Mouse (Mus musculus) granulocyte monocyte progenitor cell, adult 5-6 weeks (primary cell): Measurements from ENCODE around the gene Zic5. TPM values are rescaled to one million over a fixed set of nuclear protein-coding genes. Genes with fewer than 3 reads are reported as not detected.

ENCODE experiments used
- ATAC-seq: replicated peaks from 2 replicates; pipeline ENCODE4 v1.8.0; 2016; ENCODE audit warnings: mild to moderate bottlenecking, moderate TSS enrichment, inconsistent platforms; ENCODE audit not compliant: poor library complexity, severe bottlenecking
- total RNA-seq, 2 experiments: library from RNA; stranded (forward) in 1 of 2; stranded (reverse) in 1 of 2; fragments of 200-712, 200-1000 nt in 1 of 2; fragments of >200 nt in 1 of 2; fragmentation: Nextera tagmentation in 1 of 2; gene quantifications; 2 replicates each; pipeline ENCODE4 v1.2.3; 2014 to 2017

Zic5 gene
- not detected in 2 replicates for total RNA-seq (2014; fragmentation: Nextera tagmentation)
- total RNA-seq (2017), result not detected in 2 replicates

DNA sequence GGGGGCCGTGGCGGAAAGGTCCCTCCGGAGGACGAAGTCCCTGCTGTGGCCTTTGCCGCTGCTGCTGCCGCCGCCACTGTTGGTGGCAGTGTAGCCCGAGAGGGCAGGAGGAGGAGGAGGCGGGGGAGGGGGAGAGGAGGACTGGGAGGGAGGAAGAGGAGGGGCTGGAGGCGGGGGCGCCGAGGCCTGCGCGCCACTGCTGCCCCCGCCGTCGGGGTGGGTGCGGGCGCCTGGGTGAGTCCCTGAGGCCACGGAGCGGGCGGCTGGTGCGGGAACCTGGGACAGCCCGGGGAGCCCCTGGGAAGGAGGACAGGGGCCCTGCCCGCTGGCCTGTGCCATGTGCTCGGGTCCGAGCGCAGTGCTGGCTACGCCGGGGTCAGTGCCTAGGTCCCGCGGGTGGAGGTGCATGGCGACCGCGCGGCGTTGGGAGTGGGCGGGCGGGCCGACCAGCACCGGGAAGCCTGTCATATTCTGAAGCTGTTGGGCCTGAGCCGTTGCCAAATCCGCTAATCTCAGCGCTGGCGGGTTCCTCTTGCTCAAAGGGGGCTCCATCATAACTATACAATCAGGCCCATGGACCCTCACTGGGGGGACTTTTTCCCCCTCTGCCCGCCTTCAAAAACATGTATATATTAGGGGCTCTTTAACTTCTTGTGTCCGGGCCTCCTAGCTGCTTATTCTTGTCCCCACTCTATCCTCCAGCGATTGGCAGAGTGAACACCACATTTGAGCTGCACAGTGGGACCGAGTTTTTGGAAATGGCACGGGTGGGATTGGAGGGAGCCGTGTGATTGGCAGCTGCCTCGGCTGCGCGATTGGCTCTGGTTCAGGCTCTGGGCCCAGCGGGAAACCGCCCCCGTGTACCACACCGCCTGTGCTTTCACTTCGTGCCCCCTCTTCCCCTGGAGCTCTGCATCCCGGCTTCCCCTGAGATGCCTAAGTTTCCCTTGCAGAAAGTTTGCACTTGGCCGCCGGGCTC is at the start of gene Zic5:
Gene Zic5, minus strand, starts transcription at position 915 of the 979 bp plus-strand sequence.
- peak; percentile 23; the same call in 1 of the 2 replicates for ATAC-seq

- no peak for ATAC-seq
Observed at GRCm38 (mm10) chr14:122513511-122514036, 48.1 kb upstream of the Zic5 start.

DNA sequence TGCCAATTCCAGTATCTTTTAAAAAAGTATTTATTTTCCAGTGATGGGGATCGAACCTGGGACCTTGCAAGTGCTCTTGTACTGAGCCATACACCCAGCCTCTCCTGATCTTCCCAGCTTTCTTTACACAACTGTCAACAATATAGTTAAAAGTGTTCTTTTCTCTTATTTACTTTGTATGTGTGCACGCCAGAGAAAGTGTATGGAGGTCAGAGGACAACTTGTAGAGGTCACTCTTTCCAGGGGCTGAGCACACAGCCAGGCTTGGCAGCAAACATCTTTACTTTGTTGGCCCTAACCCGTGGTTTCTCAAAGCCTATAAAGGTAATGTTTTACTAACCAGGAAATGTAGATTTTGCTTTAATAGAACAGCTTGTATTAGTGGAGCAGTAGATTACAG is 46.0 kb upstream of the Zic5 start:
- no peak for ATAC-seq

DNA sequence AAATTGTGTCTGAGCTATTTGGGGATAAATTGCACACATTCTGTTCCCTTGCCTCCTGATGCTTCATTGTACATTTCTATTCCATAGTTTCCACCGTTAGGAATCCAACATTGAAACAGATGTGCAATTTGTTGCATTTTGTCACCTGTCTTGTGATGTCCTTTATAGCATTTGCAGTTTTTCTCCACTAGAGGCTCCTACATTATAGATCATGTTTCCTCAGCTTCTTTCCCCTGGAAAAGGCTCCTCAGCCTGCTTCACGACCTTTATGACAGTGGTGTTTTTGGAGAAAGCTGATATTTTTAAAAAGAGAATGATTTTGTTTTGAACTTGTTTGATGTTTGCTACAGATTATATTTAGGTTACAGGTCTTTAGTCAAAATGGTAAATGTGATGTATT is 43.6 kb upstream of the Zic5 start:
- ATAC-seq, result no peak; the same call in 1 of the 2 replicates

GRCm38 (mm10) chr14:122492015-122492414 is 26.5 kb upstream of the Zic5 start:
- ATAC-seq, result no peak

DNA sequence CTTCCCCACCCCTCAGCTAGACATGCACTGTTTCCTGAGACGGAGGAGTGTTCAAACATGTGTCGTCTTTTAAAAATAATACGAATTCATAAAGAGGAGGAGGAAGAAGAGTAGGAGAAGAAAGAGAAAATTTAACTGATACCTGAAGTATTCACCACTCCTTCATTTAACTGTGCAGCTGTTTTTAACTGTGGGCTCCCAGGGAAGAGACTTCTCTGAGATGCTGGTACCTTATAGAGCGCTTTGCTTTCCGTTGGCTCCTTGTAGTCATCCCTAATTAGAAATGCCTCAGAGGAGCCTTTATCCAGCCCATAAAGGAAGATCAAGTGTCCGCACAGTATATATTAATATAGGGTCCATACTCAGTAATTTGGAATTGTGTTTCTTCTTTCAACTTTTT is 26.0 kb upstream of the Zic5 start:
- no peak for ATAC-seq

DNA sequence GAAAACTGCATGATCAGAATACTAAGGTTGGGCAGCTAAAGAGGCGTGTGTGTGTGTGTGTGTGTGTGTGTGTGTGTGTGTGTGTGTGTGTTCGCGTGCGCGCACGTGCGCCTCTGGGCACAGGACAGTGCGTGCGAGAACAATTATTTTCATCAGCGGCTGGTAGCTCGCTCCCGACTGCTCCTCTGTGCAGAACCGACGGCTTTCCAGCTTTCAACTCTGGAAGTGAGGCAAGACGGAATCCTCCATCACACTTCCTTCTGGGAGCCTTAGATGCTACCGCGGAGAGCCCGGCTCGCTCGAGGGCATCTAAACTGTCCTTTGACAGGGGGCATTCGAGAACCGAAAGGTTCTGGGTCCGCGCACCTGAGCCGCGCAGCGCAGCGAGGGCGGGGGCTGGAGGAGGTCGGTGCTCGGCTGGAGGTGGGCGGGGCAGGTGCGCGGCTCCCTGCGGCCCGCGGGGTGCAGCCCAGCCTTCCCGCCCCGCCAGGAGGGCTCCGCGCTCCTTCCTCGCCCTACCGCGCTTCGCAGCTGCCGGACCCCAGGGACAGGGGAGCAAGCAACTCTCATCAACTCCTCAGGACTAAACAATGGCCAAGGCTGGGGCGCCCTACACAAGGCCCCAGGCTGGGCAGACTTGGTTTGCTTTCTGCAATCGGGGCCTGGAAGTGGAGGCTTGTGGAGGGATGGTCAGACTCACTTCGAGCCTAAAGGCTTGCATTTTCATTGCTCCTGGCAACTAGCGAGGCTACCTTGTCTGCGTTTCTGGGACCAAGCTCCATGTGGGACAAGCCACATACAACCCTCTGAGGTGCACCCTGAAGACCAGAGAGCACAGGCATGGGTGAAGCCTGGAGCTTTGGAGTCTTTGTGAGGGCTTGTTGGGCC is 25.2 kb upstream of the Zic5 start, which contains the start of gene Gm10837:
Gene Gm10837, plus strand, starts transcription at position 146 of the 888 bp plus-strand sequence.
- peak; percentile 60 for ATAC-seq

DNA sequence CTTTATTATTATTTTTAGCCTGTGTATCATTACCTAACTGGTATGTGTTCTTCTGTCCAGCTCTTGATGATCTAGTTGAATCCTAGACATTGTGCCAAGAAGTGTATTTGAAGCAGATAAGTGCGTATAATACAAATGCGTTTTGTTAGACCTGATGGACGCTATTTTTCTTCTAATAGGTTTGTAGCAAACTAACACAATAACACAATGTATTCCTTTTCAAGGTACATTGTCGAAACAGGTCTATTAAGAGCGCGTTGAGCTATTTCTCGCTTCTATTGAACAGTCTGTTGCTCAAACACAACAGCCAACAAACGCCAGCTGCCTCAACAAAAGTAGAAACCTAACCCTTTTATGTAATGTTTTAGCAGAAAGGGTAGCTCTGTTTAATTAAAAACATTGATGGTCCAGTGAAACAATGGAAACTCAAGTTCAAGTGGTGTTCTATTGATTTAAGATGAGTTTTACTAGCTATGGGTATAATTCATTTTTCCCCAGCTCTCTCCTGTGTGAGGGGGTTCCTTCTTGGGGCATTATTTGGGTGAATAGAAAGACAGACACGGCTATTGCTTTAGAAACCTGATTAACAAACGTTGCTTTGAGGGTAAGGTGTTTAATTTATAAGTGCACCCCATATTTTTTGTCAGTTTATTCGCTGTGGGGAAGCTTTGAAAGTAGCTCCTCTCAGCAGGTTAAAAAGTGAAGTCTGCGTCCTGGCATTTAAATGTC is 24.4 kb upstream of the Zic5 start:
- ATAC-seq, result no peak

- ATAC-seq, result no peak
Observed at GRCm38 (mm10) chr14:122489041-122489440, 23.6 kb upstream of the Zic5 start.

- ATAC-seq, result no peak
Observed at GRCm38 (mm10) chr14:122487366-122487765, 21.9 kb upstream of the Zic5 start.

- no peak for ATAC-seq
Observed at GRCm38 (mm10) chr14:122486611-122487010, 21.1 kb upstream of the Zic5 start.

DNA sequence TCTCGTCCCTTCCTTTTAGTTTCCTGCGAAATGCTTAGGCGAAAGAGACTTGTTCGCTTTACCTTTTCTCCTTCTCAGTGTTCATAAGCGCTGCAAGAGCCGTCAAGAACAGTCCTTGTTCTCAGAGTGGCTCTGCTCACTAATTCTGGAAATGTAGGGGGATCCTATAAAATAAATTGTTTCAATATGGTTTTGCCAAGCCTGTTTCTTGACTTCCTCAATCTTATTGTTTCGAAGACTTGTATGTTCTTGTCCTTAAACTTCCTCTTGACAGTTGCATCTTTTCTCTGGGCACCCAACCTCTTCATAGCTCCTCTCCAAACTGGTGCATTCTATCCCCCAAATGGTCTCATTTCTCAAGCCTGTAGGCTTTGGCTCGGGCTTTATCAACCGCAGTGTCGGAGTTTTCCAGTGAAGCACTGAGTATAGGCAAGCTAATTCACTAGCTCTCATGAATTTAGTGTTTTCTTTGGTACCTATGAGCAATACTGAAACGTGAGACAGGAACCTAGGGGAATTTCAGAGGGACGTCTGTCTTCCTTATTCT is 20.2 kb upstream of the Zic5 start:
- ATAC-seq, result peak; percentile 45

DNA sequence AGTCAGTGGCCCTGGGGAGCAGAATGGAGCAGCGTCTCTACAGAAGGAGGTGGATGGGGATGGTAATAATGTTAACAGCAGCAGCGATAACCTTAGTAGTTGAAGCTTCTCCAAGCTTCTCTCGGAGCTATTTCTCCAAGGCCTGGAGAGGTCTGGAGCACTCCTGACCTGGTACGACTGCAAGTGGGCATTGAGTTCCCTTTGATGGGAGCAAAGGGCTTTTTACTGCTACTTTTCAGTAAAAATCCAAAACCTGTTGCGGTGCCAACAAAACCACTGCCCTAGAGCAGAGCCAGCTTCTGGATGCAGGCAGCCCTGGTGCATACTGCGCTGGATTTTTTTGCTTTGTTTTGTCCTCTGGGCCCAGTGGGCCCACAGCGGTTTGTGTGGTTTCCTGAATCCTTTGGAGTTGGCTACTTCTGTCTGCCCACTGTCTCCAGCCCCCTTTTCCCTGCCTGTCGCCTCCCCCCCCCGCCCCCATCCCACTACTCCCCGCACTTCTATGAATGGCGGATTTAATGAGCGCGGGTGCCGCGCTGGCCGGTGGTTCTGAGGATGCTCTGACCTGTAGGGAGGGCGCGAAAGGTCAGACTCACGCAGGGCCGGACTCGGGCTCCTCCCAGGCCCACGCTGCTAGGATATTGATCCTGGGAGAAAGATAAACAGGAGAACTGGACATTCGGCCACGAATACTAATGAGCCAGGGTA is 19.5 kb upstream of the Zic5 start:
- ATAC-seq, result no peak

- ATAC-seq, result no peak
Observed at GRCm38 (mm10) chr14:122484458-122484843, 19.0 kb upstream of the Zic5 start.

- ATAC-seq, result no peak
Observed at GRCm38 (mm10) chr14:122483556-122484421, 18.3 kb upstream of the Zic5 start.

GRCm38 (mm10) chr14:122483024-122483385 is 17.5 kb upstream of the Zic5 start:
- no peak for ATAC-seq

GRCm38 (mm10) chr14:122482081-122483023 is 16.9 kb upstream of the Zic5 start:
- ATAC-seq, result no peak
